Mouse (Mus musculus) kidney, embryonic 16.5 days (tissue): ENCODE measurements around the gene Pprc1. TPM values are rescaled to one million over a fixed set of nuclear protein-coding genes. Genes with fewer than 3 reads are reported as not detected.

ENCODE experiments used
- ATAC-seq: fragments of 200-750 bp; cut with Nextera tagmentation; 2 replicates; pipeline ENCODE4 v1.8.0; 2017; ENCODE audit warnings: moderate TSS enrichment; ENCODE audit not compliant: low FRiP score, low TSS enrichment
- H3K27ac ChIP-seq: fragments of 300-500 bp; sonication (generic); 2 replicates; pipeline ENCODE4 v1.5.1; 2014; ENCODE audit warnings: low read length
- H3K27me3 ChIP-seq: fragments of 300-500 bp; sonication (generic); 2 replicates; pipeline ENCODE4 v1.6.1; 2014; ENCODE audit warnings: low read length, control low read depth, mixed read lengths; ENCODE audit not compliant: insufficient read depth
- H3K36me3 ChIP-seq: fragments of 300-500 bp; sonication (generic); 2 replicates; pipeline ENCODE4 v1.6.1; 2014; ENCODE audit warnings: low read length, control low read depth, mixed read lengths; ENCODE audit not compliant: insufficient read depth
- H3K4me1 ChIP-seq: fragments of 300-500 bp; sonication (generic); 2 replicates; pipeline ENCODE4 v1.6.1; 2014; ENCODE audit warnings: low read length, control low read depth, mixed read lengths; ENCODE audit not compliant: insufficient read depth
- H3K4me2 ChIP-seq: fragments of 300-500 bp; sonication (generic); replicated peaks from 2 replicates; pipeline ENCODE4 v1.6.1; 2014; ENCODE audit warnings: low read depth, low read length
- H3K4me3 ChIP-seq: fragments of 300-500 bp; sonication (generic); 2 replicates; pipeline ENCODE4 v1.5.1; 2014; ENCODE audit warnings: mild to moderate bottlenecking, low read length
- H3K9ac ChIP-seq: fragments of 300-500 bp; sonication (generic); replicated peaks from 2 replicates; pipeline ENCODE4 v1.6.1; 2014; ENCODE audit warnings: low read length
- H3K9me3 ChIP-seq: fragments of 300-500 bp; sonication (generic); 2 replicates; pipeline ENCODE4 v1.6.1; 2016; ENCODE audit warnings: low read length, control low read depth
- whole genome bisulfite sequencing: fragments of 180-500 bp; shearing (Covaris S2); extraction: QIAGEN DNeasy Blood & Tissue Kit; methylation state at CpG from one replicate; pipeline ENCODE4 v1.1.7; 2014; 5-methylcytosine and 5-hydroxymethylcytosine counted together
- polyA plus RNA-seq: library from polyadenylated mRNA; unstranded; fragments of >200 nt; fragmentation: Nextera tagmentation; extraction: Ambion mirVana; gene quantifications from 2 replicates; pipeline ENCODE4 v1.2.1, GENCODE M21; 2015

Gene Pprc1
- polyA plus RNA-seq, 1 experiment from 2014 or later: 34.2 TPM

DNA sequence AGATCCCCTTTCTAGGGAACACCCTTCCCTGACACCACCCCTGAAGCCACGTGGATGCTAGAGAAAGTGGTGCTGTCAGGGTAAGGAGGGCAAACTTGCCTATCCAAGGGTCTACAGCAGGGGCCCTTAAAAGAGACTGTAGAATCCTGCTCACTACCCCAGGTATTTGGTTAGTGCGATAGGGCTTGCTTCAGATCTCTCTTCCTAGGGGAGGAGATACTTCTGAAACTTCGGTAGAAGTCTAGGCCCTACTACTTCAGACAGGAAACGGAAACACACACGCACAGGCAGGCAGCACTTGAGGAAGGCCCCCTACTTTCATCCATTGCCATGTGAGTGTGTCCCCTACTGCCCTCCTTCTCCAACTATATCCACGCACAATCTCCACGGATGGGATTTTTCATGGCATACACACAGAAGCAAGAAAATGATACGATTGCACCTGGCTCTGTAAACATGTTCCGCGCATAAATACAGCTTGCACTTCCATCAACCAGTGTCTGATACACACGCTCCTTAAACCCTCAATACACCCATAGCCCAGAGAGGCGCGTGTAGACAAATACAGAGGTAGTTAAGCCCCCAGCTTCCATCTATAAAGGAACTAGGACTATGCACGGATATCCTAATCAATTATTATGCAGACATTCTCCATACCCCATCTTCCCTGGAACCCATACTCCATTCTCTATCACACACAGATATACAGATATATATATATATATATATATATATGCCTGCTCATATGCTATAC is 4.4 kb upstream of the Pprc1 start:
- 43% methylated on average over 14 of the region's 14 CpGs for WGBS
- Histone ChIP-seq H3K9ac (peak overlapping the region; percentile 81), H3K4me1 (peaks cover 71% of the 10 kb centered on the region), H3K27ac (peak overlapping the region; percentile 96), H3K4me3 (peak overlapping the region; percentile 68), H3K4me2 (peak overlapping the region; percentile 94), H3K27me3 (no peaks in the 10 kb centered on the region), H3K9me3 (no peaks in the 10 kb centered on the region), H3K36me3 (peaks cover 14% of the 10 kb centered on the region)
- no peak for ATAC-seq

DNA sequence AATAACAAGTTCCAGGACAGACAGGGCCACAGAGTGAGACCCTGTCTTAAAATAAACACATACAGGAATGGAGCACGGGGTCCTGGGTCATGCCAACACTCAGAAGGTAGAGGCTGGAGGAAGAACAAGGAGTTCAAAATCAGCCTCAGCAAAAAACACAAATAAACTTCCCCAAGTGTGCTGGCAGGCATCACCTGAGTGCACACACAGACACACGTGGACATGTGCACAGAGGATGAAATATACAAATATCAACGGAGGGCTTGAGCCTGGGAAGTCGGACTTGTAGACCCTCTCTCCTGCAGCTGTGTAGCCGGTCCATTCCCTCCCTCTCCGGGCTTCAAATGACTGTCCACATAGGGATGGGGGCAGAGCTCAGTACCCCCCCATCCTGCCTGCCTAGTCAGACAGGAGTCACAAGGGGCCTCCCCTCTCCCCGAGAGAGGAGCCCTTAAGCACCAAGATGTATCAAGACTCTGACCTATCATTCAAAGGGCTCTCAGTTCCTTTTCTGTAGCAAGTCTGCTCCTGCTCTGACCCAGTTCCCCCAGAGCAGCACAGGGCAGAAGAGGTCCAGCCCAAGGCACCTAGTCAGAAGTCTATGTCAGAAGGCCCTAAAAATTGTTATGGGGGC is 3.3 kb upstream of the Pprc1 start:
- 8% methylated on average over 7 of the region's 7 CpGs for WGBS
- peaks cover 79% of the 10 kb centered on the region for H3K4me1 ChIP-seq
- no peaks in the 10 kb centered on the region for H3K9me3 ChIP-seq
- H3K36me3 ChIP-seq: peaks cover 4% of the 10 kb centered on the region
- H3K27me3 ChIP-seq: no peaks in the 10 kb centered on the region
- H3K9ac ChIP-seq: peak overlapping the region; percentile 98
- H3K27ac ChIP-seq: peak overlapping the region; percentile 98
- H3K4me2 ChIP-seq: peak overlapping the region; percentile 93
- peak overlapping the region; percentile 99 for H3K4me3 ChIP-seq
- no peak for ATAC-seq

DNA sequence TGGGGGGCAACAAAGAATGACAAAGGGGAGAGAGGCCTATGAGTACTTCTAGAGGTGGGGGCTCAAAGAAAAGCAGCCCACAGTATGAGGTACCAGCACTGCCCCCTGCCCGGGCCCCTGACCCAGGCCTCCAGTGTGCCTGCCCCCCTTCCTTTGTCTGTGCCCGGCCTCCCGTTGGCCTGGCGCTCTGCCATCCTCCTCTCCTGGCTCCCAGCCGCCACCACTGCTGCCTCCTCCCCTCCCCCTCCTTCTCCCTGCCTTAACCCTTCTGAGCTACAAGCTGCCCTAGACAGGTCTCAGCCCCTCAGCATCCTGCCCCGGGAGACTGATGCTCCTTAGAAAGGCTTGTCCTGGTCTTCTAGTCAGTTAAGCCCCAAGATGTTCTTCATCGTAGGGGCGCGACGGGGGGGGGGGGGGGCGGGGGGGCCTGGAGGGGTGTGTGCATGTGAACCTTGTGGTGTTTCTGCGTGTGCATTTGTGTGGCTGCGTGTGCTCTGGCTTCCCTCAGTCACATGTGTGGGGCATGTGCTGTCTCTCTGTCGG is 2.7 kb upstream of the Pprc1 start:
- Histone ChIP-seq H3K27me3 (no peaks in the 10 kb centered on the region), H3K4me3 (peak overlapping the region; percentile 99), H3K4me1 (peaks cover 79% of the 10 kb centered on the region), H3K27ac (peak overlapping the region; percentile 98), H3K36me3 (no peaks in the 10 kb centered on the region), H3K9me3 (no peaks in the 10 kb centered on the region), H3K9ac (peak overlapping the region; percentile 98), H3K4me2 (peak overlapping the region; percentile 93)
- WGBS: under 1% methylated on average over 9 of the region's 14 CpGs
- peak; percentile 26 for ATAC-seq

DNA sequence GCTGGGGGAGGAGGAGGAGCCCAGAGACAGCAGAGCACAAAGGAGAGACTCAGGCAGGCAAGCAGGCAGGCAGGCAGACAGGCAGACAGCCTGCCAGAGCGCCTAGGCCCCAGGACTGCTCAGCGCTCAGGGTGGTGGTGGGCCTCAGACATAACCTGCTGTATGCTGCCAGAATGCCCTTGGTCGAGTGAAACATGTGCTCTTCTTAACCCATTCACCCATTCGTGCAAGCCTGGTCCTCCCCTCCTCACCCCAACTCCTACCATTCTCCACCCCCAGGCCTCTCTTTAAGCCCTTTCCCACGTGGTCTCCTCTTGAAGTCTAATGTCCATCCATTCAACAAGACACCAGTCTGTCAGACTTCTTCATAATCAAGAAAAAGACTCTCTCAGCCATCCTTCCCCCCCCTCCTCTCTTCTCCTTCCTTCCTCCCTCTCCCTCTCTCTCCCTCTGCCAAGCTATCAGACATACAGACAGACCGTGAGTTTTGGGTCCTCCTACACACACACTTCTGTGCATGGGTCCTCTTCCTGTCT is 2.1 kb upstream of the Pprc1 start:
- no peaks in the 10 kb centered on the region for H3K27me3 ChIP-seq
- ATAC-seq: no peak
- peak overlapping the region; percentile 99 for H3K4me3 ChIP-seq
- H3K4me1 ChIP-seq: peaks cover 77% of the 10 kb centered on the region
- H3K36me3 ChIP-seq: no peaks in the 10 kb centered on the region
- no peaks in the 10 kb centered on the region for H3K9me3 ChIP-seq
- peak overlapping the region; percentile 98 for H3K9ac ChIP-seq
- H3K27ac ChIP-seq: peak overlapping the region; percentile 98
- 4% methylated on average over 6 of the region's 6 CpGs for WGBS
- H3K4me2 ChIP-seq: peak overlapping the region; percentile 93

DNA sequence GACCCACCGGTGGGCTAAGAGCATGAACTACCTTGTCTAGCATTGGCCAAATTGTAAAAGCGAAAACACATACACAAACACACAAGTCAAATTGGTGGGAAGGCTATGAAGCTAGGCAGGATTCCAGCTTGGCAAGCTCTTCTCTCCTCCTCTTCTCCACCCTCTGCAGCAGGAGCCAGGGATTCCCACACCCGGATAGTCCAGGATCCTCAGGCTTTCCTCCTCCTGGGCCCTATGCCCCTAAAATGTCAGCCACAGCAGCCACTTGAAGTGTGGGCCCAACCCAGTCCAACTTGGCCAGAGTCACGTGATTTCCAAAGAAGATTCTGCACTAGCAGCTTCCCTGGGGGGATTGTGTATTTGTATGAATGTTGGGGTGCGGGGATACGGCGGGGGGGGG is 1.3 kb upstream of the Pprc1 start:
- peak overlapping the region; percentile 99 for H3K4me3 ChIP-seq
- H3K27ac ChIP-seq: peak overlapping the region; percentile 98; the same call in 1 of the 2 replicates
- peak overlapping the region; percentile 93 for H3K4me2 ChIP-seq
- peaks cover 69% of the 10 kb centered on the region for H3K4me1 ChIP-seq
- H3K9ac ChIP-seq: peak overlapping the region; percentile 98
- no peak for ATAC-seq
- 63% methylated on average over 7 of the region's 7 CpGs for WGBS
- no peaks in the 10 kb centered on the region for H3K36me3 ChIP-seq
- no peaks in the 10 kb centered on the region for H3K27me3 ChIP-seq
- no peaks in the 10 kb centered on the region for H3K9me3 ChIP-seq

DNA sequence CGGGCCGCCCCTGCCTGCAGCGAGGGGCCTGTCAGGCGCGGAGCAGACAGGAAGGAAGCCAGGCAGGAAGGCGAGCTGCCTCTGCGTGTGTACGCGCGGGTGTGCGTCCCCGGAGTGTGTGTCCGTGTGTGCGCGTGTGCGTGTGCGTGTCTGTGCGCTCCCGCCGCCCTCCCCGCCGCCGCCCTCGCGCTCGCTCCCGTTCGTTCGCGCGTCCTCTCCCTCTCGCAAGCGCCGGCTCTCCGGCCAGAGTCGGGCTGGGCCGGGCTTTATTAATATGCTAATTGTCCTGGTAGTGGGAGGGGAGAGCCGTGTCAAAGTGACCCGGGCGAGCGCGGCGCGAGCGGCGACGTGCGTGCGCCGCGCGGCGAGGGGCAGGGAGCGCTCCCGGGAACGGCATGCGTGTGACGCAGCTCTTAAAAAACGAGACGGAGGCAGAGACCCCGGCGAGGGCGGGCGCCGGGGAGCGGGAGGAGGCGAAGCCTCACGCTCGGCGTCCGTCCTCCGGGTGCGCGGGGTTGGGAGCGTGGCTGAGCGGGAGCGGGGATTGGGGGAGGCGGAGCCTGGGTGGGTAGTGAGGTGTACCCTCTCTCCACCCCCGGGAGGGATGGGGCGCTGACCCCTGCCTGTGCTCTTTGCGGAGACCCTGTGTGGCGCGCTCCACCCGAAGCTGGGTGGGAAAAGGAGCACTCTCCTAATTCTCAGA is 458 bp downstream of the Pprc1 start, which contains the start of gene Ldb1:
Gene Ldb1, minus strand, starts transcription at position 222 of the 703 bp plus-strand sequence.
- peak within 1 kb of the TSS; percentile 93 for H3K4me2 ChIP-seq
- no peaks in the 10 kb centered on the region for H3K9me3 ChIP-seq
- H3K36me3 ChIP-seq: no peaks in the 10 kb centered on the region
- no peaks in the 10 kb centered on the region for H3K27me3 ChIP-seq
- peaks cover 60% of the 10 kb centered on the region for H3K4me1 ChIP-seq
- peak within 1 kb of the TSS; percentile 99 for H3K4me3 ChIP-seq
- peak; percentile 75 for ATAC-seq
- under 1% methylated on average over 65 of the region's 84 CpGs for WGBS
- H3K27ac ChIP-seq: peak within 1 kb of the TSS; percentile 98
- peak within 1 kb of the TSS; percentile 98 for H3K9ac ChIP-seq

DNA sequence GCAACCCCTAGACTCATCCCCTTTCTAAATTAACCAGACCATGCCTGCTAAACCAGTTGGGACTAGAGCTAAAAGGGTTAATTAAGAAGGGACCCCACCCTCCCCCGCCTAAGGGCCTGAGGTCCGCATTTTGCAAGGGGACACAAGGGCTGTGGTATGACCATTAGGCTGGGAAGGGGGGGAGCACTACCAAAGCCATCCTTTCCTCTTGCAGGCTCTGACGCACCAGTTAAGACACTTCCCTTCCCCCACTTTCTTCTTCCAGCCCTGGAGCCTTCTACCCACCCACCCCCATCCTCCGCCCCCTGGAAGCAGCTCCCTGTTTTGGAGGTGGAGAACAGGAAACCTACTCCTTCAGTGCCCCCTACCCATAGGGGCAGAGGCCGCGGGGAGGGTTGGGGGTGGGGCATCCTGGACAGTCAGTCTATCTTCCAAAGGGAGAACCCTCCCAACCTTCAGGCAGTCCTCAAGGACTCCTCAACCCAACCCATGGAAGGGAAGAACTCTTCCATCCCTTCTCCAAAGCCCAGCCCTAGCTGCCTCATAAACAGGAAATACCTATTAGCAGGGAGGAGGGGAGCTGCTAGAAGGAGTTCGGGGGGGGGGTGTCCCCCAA is 1.1 kb downstream of the Pprc1 start:
- Histone ChIP-seq H3K36me3 (no peaks in the 10 kb centered on the region), H3K9ac (peak overlapping the region; percentile 98), H3K9me3 (no peaks in the 10 kb centered on the region), H3K4me2 (peak overlapping the region; percentile 93), H3K4me3 (peak overlapping the region; percentile 99), H3K27ac (peak overlapping the region; percentile 98), H3K4me1 (peaks cover 54% of the 10 kb centered on the region), H3K27me3 (no peaks in the 10 kb centered on the region)
- WGBS: under 1% methylated on average over 7 of the region's 7 CpGs
- ATAC-seq: peak; percentile 54

DNA sequence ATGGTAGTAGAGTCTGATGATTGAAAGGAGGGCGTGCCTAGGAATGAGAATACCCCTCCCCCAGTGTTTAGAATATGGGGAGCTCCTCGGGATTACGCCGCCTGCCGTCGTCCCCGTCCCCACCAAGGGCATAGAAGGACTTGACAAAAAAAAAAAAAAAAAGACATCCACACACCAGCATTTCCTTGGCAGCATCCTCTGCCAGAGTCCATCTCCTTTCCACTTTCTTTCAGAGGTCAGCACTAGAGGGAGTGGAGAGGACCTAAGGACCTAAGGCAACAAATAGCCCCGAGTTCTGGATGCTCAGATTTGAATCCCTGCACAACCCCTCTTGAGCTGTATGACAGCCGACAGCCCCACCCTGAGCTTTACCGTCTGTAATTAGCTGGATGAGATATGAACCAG is 1.9 kb downstream of the Pprc1 start:
- Histone ChIP-seq H3K4me2 (peak overlapping the region; percentile 93), H3K9ac (no peak overlapping the region), H3K27me3 (no peaks in the 10 kb centered on the region), H3K36me3 (no peaks in the 10 kb centered on the region), H3K27ac (peak overlapping the region; percentile 98), H3K4me3 (peak overlapping the region; percentile 99; the same call in 1 of the 2 replicates), H3K9me3 (no peaks in the 10 kb centered on the region), H3K4me1 (peaks cover 45% of the 10 kb centered on the region)
- no peak for ATAC-seq
- WGBS: 11% methylated on average over 10 of the region's 10 CpGs

DNA sequence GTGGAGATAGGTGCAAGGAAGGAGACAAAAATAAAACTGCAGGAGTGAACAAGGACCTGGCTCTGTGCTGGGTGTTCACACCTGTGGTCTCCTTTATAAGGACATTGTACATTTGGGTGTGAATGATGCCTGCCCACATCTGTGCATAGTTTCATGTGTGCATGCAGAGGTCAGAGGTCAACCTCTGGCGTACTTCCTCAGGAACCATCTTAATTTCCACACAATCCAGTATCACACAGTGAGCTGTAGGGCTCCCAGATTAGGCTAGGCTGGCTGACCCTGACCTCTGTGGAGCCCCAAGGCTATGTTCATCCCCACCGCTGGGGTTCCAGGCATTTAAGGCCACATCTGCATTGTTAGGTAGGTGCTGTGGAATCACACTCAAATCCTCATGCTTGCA is 2.7 kb downstream of the Pprc1 start:
- 86% methylated on average over 2 of the region's 2 CpGs for WGBS
- H3K27me3 ChIP-seq: no peaks in the 10 kb centered on the region
- ATAC-seq: no peak
- H3K4me1 ChIP-seq: peaks cover 37% of the 10 kb centered on the region
- H3K9me3 ChIP-seq: no peaks in the 10 kb centered on the region
- H3K4me3 ChIP-seq: no peak overlapping the region
- H3K9ac ChIP-seq: no peak overlapping the region
- H3K36me3 ChIP-seq: no peaks in the 10 kb centered on the region
- peak overlapping the region; percentile 24; the same call in 1 of the 2 replicates for H3K27ac ChIP-seq
- no peak overlapping the region for H3K4me2 ChIP-seq
